Mouse (Mus musculus): Measurements from ENCODE around the gene Hoxa1. TPM values are rescaled to one million over a fixed set of nuclear protein-coding genes. Genes with fewer than 3 reads are reported as not detected.

Hoxa1 gene
- total RNA-seq (2012; rRNA removed) (1.4 and 1.9 TPM in 2 replicates), total RNA-seq (2014; rRNA removed) (3.7 and 4.6 TPM in 2 replicates), polyA plus RNA-seq (2012; ENCODE audit: insufficient read length, low read depth) (2.5 and 3.2 TPM in 2 replicates)

DNA sequence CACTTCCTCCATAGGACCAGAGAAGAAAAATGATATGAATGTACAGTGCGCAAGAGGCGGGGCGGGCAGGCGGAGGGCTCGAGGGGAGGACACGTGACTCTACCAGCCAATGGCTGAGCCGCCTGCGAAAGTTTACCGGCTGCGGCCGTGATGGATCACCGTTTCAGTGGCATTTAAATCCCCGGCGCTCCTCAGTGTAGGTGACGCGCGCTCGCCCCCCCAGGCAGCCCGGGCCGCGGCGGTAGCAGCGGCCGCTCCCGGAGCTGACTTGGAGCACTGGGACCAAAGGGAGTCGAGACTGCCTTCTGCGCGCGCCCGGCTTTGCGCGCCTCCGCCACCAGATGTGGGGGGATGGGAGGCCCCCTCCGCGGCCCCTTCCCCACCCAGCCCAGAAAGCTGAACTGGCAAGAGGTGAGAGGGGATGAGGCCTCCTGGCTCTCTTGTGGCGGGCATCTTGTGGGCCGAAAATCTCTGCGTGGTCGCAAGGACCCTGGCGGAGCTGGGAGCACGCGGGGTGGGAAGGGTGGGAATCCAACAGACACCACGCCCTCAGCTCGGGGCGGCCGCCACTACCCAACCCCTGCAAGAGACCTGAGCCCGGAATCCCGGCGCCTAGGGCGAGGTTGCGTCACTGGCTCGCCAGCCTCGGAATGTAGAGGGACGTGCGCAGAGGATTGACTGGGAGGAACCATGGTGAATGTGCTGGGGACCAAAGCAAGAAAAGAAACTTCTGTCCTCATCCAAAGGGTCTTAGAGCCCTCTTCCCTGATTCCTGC, at the start of gene Hoxa1:
TSS of gene Hoxa1 (minus strand) at position 42 of the 776 bp plus-strand sequence.
- Histone ChIP-seq H3K9me3 (replicated peaks; ENCODE audit: low read length) (no peaks in the 10 kb centered on the region), H3K27ac (ENCODE audit: insufficient read depth, low read depth) (peak within 1 kb of the TSS; percentile 39; the same call in 1 of the 2 replicates), H3K79me2 (replicated peaks; ENCODE audit: control insufficient read depth, extremely low read depth, insufficient read depth, poor library complexity, severe bottlenecking) (peaks cover 7% of the 10 kb centered on the region; the same call in 1 of the 2 replicates), H3K4me3 (replicated peaks in 1 of 3; ENCODE audit: low read depth in 2 of 3, low read length in 2 of 3, poor library complexity in 1 of 3) (peak within 1 kb of the TSS; percentile 83 to 92 (median 88)), H3K4me1 (ENCODE audit: control insufficient read depth in 1 of 2, insufficient read depth in 2 of 2) (peaks cover 2 to 17% of the 10 kb centered on the region in 2 experiments; a peak in 3 of 4 replicates), H3K27me3 (replicated peaks) (no peaks in the 10 kb centered on the region), H3K4me2 (ENCODE audit: insufficient read depth, low read depth, poor library complexity, severe bottlenecking) (peak within 1 kb of the TSS; percentile 95), H3K9ac (ENCODE audit: insufficient read depth, low read depth) (peak within 1 kb of the TSS; percentile 96), H3K36me3 (replicated peaks in 1 of 2; ENCODE audit: control insufficient read depth in 1 of 2, insufficient read depth in 1 of 2, low read length in 1 of 2) (peaks cover 4 to 25% of the 10 kb centered on the region in 2 experiments)
- TF ChIP-seq MEF2A (IDR thresholded peaks at IDR 0.05; ENCODE audit: borderline replicate concordance, low read depth, low read length) = no peak
- no peak for TF ChIP-seq CHD2 (IDR thresholded peaks at IDR 0.05; ENCODE audit: low read length)
- peak; percentile 14; the same call in 1 of the 2 replicates for TF ChIP-seq MXI1 (IDR thresholded peaks at IDR 0.05; ENCODE audit: low read depth, low read length)
- TF ChIP-seq SIN3A (IDR thresholded peaks at IDR 0.05; ENCODE audit: low read length) = peak; percentile 43; the same call in 1 of the 2 replicates
- TF ChIP-seq CTCF (conservative IDR thresholded peaks at IDR 0.05 in 1 of 2, IDR thresholded peaks at IDR 0.05 in 1 of 2; ENCODE audit: low read depth in 2 of 2, low read length in 2 of 2) = no peak
- TF ChIP-seq KAT2A (IDR thresholded peaks at IDR 0.05; ENCODE audit: insufficient replicate concordance, low read length) = no peak
- no peak for TF ChIP-seq ZKSCAN1 (IDR thresholded peaks at IDR 0.05; ENCODE audit: borderline replicate concordance, low read depth, low read length)
- peak; percentile 59 for TF ChIP-seq TCF12 (IDR thresholded peaks at IDR 0.05; ENCODE audit: low read depth, low read length)
- no peak for TF ChIP-seq E2F4 (IDR thresholded peaks at IDR 0.05; ENCODE audit: insufficient replicate concordance, low read depth, low read length)
- no peak for TF ChIP-seq IRF4 (IDR thresholded peaks at IDR 0.05; ENCODE audit: low read depth, low read length)
- 0 out of 2 replicates have a peak, but pooled peaks have one; percentile 34 for TF ChIP-seq NELFE (IDR thresholded peaks at IDR 0.05; ENCODE audit: low read depth, low read length)
- TF ChIP-seq SMC3 (IDR thresholded peaks at IDR 0.05; ENCODE audit: low read depth, low read length) = no peak
- TF ChIP-seq ZC3H11A (IDR thresholded peaks at IDR 0.05; ENCODE audit: low read depth, low read length) = no peak
- TF ChIP-seq EP300 (IDR thresholded peaks at IDR 0.05; ENCODE audit: low read length) = no peak
- peak; percentile 66 for TF ChIP-seq NRF1 (IDR thresholded peaks at IDR 0.05; ENCODE audit: low read depth, low read length)
- TF ChIP-seq POLR2AphosphoS2 (IDR thresholded peaks at IDR 0.05; ENCODE audit: low read depth, low read length) = no peak
- TF ChIP-seq MAFK (IDR thresholded peaks at IDR 0.05; ENCODE audit: insufficient replicate concordance, low read length) = no peak
- no peak for TF ChIP-seq MYC (IDR thresholded peaks at IDR 0.05; ENCODE audit: low read depth, low read length)
- TF ChIP-seq MAZ (IDR thresholded peaks at IDR 0.05; ENCODE audit: low read depth, low read length) = 0 out of 2 replicates have a peak, but pooled peaks have one; percentile 79
- no peak for TF ChIP-seq JUN (IDR thresholded peaks at IDR 0.05; ENCODE audit: insufficient read depth, low read depth, low read length)
- no peak for TF ChIP-seq PAX5 (IDR thresholded peaks at IDR 0.05; ENCODE audit: low read length)
- peak; percentile 69 for TF ChIP-seq BHLHE40 (IDR thresholded peaks at IDR 0.05; ENCODE audit: low read depth, low read length)
- TF ChIP-seq ZNF384 (IDR thresholded peaks at IDR 0.05; ENCODE audit: low read depth, low read length) = no peak
- TF ChIP-seq UBTF (IDR thresholded peaks at IDR 0.05; ENCODE audit: low read depth, low read length) = no peak
- TF ChIP-seq POLR2A (IDR thresholded peaks at IDR 0.05; ENCODE audit: low read depth, low read length) = peak; percentile 65
- peak; percentile 68; the same call in 1 of the 2 replicates for TF ChIP-seq TBP (conservative IDR thresholded peaks at IDR 0.05; ENCODE audit: low read depth, low read length)
- TF ChIP-seq RAD21 (IDR thresholded peaks at IDR 0.05; ENCODE audit: low read depth, low read length) = no peak
- 0 out of 2 replicates have a peak, but pooled peaks have one; percentile 16 for TF ChIP-seq HCFC1 (IDR thresholded peaks at IDR 0.05; ENCODE audit: low read depth, low read length)
- 0 out of 2 replicates have a peak, but pooled peaks have one; percentile 31 for TF ChIP-seq ELF1 (IDR thresholded peaks at IDR 0.05; ENCODE audit: low read depth, low read length)
- no peak; the same call in 1 of the 2 replicates for TF ChIP-seq ZMIZ1 (IDR thresholded peaks at IDR 0.05; ENCODE audit: low read depth, low read length)
- no peak for TF ChIP-seq JUND (conservative IDR thresholded peaks at IDR 0.05; ENCODE audit: low read depth, low read length)
- TF ChIP-seq MAX (IDR thresholded peaks at IDR 0.05; ENCODE audit: low read length) = peak; percentile 94
- TF ChIP-seq RCOR1 (conservative IDR thresholded peaks at IDR 0.05; ENCODE audit: low read depth, low read length) = no peak
- TF ChIP-seq USF2 (conservative IDR thresholded peaks at IDR 0.05; ENCODE audit: low read depth, low read length) = peak; percentile 90
- TF ChIP-seq USF1 (IDR thresholded peaks at IDR 0.05; ENCODE audit: low read depth, low read length) = peak; percentile 96
- TF ChIP-seq GABPA (IDR thresholded peaks at IDR 0.05; ENCODE audit: insufficient replicate concordance, low read depth, low read length) = no peak
- TF ChIP-seq CHD1 (IDR thresholded peaks at IDR 0.05; ENCODE audit: low read depth, low read length) = no peak
- TF ChIP-seq ETS1 (conservative IDR thresholded peaks at IDR 0.05; ENCODE audit: low read depth, low read length) = no peak
- in situ Hi-C loops (cut with MboI; ENCODE audit: low pct_ligation_motif_present, low pct_unique_long_range_greater_than_20kb, low sequenced_read_pairs) = no loop called here
- DNase-seq (ENCODE audit: extremely low read depth) = peak; percentile 90
- dilution Hi-C loops (cut with MboI; ENCODE audit: extremely low pct_ligation_motif_present, extremely low pct_unique_long_range_greater_than_20kb, low sequenced_read_pairs) = no loop called here
